Mouse (Mus musculus) gastrocnemius, adult 18-20 months (tissue): ENCODE measurements around the gene Ercc8. TPM values are rescaled to one million over a fixed set of nuclear protein-coding genes. Genes with fewer than 3 reads are reported as not detected.

Experiments
- DNase-seq: peaks from one replicate; pipeline ENCODE4 v3.0.0; 2021; ENCODE audit warnings: low spot score
- long read RNA-seq, 2 experiments: library from polyadenylated mRNA; stranded (forward); transcript quantifications; one replicate each; pipeline ENCODE4 v2.0.0; 2021
- total RNA-seq, 2 experiments: library from RNA; stranded (reverse); gene quantifications; 2 replicates each; pipeline ENCODE4 v1.2.3; 2021

The Ercc8 gene
- 1 to 10 TPM; 4.7 to 5.1 TPM for total RNA-seq
- long read RNA-seq, experiment 1, partial matches to known transcripts: 0 of 4 reads
- long read RNA-seq, experiment 1, other reads (novel, unspliced or antisense): 0 of 4 reads
- long read RNA-seq, experiment 2, partial matches to known transcripts: 1 of 9 reads
- long read RNA-seq, experiment 2, other reads (novel, unspliced or antisense): 2 of 9 reads

DNA sequence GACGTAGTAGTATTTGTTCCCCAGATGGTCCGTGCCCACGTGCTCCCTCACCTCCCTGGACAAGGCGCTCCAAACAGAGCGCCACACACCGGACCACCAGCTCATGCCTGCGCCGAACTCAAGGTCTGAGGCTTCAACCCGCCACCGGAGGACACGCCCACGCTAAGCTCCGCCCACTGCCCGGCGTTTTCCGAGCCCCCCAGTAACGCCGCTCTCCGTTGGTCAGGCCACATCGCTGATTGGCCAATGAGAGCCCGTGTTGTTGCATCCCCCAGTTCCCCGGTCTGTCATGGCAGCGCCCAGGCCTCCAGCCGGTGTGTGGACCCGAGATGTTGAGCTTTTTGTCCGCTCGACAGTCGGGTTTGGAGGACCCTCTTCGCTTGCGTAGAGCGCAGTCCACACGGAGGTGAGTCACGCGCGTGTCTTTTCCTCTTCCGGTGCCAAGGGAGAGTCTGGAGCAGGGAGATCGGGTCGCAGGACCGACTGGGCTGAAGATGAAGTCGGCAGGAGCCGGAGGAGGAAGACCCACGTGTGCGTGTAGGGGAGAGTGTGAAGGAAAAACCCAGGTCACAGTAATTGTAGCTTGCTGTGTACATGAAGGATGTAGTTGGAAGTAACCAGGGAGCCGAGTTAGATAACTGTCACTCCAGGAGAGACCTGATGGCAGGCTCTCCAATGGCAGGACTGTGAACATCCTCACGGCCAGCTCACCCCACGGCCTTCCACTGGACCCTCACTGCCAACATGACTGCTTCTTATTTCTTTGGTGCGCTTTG is at the start of gene Ercc8, which contains the start of gene Ndufaf2:
Gene Ercc8 (plus strand): TSS at position 267 of the 776 bp plus-strand sequence.
Gene Ndufaf2 (minus strand): TSS at position 159 of the 776 bp plus-strand sequence.
- DNase-seq: peak; percentile 96

GRCm38 (mm10) chr13:108110929-108111328 is 47.6 kb upstream of the Ercc8 start:
- DNase-seq: no peak

DNA sequence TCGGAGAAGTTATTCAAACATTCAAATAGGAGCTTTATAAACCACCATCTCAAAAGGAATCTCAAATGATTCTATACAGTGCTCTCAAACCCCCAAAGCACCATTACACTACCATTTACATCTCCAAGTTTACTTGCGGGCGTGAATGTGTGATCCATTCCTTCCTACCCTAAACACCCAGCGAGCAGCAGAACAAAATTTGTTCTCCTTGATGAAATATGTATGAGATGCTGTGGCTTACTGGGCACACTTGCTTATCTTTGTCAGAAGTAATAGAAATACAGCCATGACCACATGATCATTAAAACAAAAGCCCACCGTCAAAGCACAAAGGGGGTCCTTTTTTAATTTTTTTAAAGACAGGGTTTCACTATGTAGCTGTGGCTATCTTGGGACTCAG is 45.0 kb upstream of the Ercc8 start:
- DNase-seq: no peak

DNA sequence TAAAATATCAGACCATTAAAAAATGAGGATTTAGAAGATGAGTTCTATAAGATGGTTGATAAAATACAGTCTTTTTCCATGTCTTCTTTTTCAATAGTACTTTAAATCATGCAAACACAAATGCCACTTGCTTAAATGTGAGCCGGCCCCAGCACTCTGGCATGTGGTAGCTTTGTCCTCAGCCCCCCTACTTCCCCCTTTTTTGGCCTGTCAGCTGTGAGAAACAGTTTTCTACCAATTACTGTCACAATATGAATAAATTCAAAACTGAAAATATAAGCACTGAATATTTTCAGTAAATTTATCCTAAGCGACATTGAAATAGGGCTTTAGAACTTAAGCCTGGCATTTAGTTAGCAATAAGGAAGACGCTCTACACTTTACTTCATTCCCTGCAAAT is 44.3 kb upstream of the Ercc8 start:
- no peak for DNase-seq

- no peak for DNase-seq
Measured at GRCm38 (mm10) chr13:108117654-108118053, 40.9 kb upstream of the Ercc8 start.

DNA sequence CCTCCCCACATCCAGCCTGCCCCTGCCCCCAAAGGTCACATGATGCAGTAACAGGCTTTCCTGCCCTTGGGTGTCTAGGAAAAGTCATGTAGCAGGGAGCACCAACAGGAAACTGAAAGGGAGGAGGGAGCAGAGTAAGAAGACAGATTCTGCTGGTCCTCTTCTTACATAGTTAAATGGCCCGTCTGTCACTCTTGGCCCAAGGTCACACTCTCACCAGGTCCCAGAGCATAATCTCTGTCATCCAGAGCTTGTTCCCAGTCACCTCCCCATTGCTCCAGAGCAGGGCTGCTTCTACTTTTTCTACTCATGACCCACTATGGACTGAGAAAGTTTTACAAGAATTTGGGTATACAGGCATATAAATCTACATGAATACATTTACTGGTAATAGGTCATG is 40.3 kb upstream of the Ercc8 start:
- DNase-seq: no peak

DNA sequence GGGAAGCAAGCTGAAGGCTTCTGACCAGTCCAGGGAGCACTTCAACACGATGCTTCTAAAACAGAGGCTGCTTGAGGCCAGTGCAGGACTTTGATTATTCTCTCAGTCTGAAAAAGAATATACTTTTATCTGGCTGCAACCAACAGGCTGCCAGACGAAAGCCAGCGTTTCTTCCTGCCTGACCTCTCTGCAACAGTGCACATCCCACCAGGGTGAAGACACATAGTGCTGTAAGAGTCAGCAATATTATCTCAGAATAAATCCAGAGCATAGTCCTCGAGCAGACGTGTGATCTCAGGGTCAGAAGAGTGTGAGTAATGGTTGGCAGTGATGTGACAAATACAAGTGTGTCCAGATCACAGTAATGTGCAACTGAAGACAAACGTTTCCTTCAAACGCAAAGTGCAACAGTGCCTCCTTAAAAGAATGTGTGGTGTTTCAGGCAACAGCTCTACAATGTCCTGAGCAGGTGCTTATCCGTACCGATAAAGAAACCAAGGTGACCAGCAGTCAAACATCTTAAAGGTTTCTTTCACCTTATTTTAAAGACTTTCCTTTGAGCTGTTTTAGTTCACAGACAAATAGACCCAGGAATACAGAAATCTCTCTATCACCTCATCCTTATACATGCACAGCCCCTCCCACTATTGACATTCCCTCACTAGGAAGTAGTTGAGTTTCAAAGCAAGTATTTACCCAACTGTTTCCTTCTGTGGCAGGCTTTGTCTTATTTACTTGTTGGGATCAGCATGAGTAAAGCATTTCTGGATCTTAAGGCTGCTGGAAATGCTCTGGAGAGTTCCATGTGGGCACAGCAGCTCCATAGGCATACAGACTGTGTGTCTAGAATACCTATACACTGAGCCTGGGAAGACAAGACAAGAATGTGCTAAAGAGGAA is 38.9 kb upstream of the Ercc8 start:
- no peak for DNase-seq

- no peak for DNase-seq
Measured at GRCm38 (mm10) chr13:108123109-108123723, 35.3 kb upstream of the Ercc8 start.

DNA sequence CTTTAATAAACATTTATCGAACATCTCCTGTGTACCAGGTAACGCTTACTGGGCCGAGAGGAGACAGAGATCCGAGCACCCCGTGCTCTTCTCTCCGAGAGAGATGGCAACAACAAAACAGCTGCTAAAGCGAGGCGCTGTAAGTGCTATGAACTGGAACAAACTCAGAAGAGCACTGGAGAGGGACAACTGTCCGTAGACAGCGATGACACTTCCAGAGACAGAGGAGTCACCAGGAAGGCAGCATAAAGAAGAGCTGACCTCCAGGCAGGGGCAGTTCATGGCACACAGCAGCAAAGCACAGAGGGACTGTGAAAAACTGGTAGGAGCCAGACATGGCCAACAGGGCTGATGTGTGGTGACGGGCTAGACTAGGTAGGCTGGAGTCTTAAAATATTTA is 34.4 kb upstream of the Ercc8 start:
- DNase-seq: no peak

DNA sequence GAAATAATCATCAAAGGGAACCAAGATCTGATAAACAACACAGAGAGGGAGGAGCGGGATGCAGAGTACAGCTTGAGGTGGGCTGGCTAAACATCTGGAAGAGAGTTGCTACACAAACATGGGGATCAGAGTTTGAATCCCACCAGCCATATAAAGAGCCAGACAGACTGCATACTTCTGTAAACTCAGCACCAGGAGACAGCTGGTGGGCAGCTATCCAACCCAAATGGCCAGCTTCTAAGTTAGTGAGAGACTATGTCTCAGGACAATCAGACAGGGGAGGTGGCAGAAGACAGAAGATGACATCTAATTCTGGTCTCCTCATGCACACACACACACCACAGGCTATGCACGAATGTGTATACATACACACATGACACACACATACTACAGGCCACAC is 32.3 kb upstream of the Ercc8 start:
- no peak for DNase-seq

GRCm38 (mm10) chr13:108127130-108127529 is 31.4 kb upstream of the Ercc8 start:
- DNase-seq: peak; percentile 11

DNA sequence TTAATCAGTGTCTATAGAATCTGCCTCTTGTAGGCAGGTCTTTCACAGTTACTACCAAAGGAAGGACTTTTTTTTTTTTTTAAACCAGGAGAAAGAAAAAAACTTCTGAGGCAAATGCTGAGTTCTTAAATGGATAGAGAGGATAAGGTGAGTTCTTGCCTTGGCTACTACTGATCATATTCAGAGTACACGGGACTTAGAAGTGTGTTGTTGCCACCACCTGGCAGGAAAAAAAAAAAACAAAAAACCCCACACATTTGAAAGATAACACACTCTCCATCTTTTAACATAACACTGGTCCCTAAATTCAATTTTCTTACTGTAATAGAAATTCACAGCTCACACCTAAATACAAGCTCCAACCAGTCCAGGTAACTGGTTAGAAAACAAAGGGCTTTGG is 30.6 kb upstream of the Ercc8 start:
- no peak for DNase-seq

DNA sequence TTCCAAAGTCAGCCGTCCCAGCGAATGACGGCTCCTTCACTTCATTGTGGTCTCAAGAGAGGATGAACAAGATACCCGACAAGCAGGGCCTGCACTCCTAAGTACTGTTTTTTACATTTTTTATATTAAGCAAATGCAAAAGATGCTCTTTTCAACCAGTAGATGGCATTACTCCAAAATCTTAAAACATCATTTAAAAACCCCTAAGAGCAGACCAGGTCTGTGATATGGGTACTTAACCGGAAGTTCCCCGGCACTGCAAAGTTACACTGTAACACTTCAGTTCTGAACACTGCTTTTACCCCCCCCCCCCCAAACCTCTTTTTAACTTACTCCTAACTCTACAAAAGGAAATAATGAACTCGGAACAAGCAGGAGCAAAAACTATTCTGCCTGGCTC is 29.5 kb upstream of the Ercc8 start:
- DNase-seq: peak; percentile 6

GRCm38 (mm10) chr13:108130737-108131136 is 27.8 kb upstream of the Ercc8 start:
- no peak for DNase-seq

DNA sequence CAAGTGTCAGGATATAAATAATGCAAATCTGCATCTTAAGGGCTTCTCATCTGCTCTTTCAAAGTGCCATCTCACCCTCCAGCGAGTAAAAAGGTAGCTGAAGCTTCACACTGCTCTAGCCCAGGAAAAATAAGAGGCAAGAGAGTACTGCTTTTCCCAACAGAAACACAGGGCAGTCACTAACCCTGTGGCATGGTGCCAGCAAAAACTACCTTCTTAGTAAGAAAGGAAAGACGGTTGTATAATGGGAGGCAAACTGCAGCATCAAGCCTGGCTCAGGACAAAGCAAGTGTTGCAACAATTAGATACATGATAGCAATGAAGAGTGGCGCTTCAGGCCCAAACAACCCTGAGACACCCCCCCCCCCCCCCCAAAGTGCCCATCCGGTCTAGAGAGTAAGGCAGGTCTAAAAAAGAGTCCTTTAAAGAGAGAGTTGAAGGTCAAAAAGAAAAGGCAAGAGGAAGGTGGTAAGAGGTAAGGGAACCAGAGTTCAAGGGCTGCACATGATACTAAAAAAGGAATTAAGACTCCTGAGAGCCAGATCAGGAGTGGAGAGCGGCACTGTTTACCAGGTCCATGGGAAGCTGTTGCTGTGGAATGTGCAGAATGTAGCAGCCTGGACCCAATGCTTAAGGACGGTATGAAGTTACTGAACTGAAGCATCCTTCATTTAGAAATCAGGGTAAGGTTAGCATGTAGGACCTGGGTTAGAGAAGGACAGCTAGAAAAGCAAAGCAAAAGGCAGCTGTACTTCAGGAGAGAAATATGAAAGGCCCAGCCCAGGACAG is 26.3 kb upstream of the Ercc8 start:
- no peak for DNase-seq

- no peak for DNase-seq
Measured at GRCm38 (mm10) chr13:108135617-108136016, 22.9 kb upstream of the Ercc8 start.

GRCm38 (mm10) chr13:108138403-108138977 is 20.0 kb upstream of the Ercc8 start:
- DNase-seq: no peak

DNA sequence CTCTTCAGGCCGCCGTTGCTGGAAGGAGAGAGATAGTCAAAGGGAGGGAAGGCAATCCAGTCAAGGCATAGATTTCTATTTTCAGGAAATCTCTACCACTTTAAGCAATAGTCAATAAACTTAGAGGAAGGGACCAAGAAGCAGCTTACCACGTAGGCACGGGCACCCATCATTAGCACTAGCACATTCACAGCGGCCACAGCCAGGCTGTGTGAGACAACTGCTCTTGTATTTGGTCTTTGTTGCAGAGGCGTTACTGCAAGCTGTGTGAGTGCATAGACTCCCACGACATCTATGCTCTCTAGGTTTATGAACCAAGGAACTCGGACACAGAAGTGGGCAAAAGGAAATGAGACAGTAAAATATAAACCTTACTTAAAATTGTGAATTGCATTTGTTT is 14.4 kb upstream of the Ercc8 start:
- DNase-seq: no peak

DNA sequence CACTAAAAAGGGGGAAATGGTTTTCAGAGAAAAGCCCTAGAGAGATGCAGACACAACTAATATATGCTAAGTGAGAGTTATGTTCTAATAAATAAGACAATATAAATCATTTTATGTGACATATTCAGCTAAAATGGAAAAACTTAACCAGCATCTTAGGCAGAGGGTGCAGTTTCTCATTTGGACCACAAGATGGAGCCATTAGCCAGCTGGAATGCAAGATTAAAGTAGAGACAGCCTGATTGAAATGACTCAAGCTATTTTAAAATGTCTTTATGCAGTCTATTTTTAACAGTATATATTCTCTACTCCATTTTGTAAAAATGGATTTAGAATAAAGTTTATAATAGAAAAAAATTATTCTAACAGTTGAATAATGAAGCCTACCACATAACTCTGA is 6.7 kb upstream of the Ercc8 start:
- no peak for DNase-seq

DNA sequence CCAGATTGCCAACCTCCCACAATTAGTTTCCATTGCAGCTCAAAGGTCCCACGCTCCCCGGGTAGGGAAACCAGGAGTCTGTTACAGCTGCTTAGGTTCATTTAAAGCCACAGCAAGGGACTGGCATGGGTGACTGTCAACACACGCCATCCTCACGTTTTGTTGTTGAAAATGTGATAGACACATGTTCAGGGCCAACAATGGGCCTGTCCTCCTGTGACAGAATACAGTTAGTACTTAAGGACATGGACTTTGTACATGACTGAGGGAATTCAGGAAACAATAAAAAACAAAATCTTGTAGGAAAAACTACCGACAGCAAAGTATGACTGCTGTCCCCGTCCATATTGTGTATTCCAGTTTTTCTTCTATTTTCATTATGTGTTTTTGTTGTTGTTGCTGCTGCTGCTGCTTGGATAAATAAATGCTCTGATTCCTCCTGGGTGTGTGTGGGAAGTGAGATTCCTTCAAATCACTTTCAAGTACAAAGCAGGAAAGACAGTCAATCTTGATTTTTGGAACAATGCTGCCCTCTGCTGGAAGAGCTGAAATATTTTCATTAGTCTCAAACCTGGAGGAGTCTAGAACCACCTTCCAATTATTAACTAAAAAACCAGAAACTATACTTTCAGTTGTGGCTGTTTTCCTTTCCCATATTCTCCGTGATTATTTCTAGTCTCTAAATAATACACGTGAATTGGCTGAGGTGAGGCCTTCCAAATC is 5.7 kb upstream of the Ercc8 start:
- peak; percentile 69 for DNase-seq
